10 mouse cellular contexts compared by ENCODE assay signal in genomic region chr10:62242896-62243295, GRCm38 (mm10). TPM values are rescaled to one million over a fixed set of nuclear protein-coding genes. Genes with fewer than 3 reads are reported as not detected.
A peak's percentile ranks its signal among the peaks of the same experiment; 100 is the strongest.
DNase-seq lines count a peak whose midpoint lies in the region; ATAC-seq and TF ChIP-seq lines count a peak whose summit lies in the region.
"Had no signal": no experiment of that assay in that cellular context is flagged by ENCODE, and none has a peak within 500 bp of the region (broad histone marks: within the 10 kb centered on the region; RNA-seq: fewer than 3 reads in every experiment).

No protein-coding gene starts in this region.

- no peak for TF ChIP-seq EP300 in liver, postnatal 0 days (IDR thresholded peaks at IDR 0.05; ENCODE audit: low read depth)

- H3K27ac ChIP-seq in liver, postnatal 0 days (ENCODE audit: low read depth): no peak overlapping the region

- peak; percentile 79 for TF ChIP-seq CTCF in liver, postnatal 0 days (IDR thresholded peaks at IDR 0.05; ENCODE audit: low read depth)

- WGBS in liver, postnatal 0 days (ENCODE audit: insufficient replicate concordance): 47% methylated on average over 13 of the region's 13 CpGs

- no peak overlapping the region for H3K4me3 ChIP-seq in liver, postnatal 0 days (ENCODE audit: low read depth, low read length)
- H3K4me3 ChIP-seq: megakaryocyte, embryonic 14.5 days had no signal

- no peaks in the 10 kb centered on the region for H3K4me1 ChIP-seq in liver, postnatal 0 days (ENCODE audit: insufficient read depth)

- ATAC-seq in liver, postnatal 0 days: peak; percentile 50; the same call in 1 of the 2 replicates

- H3K36me3 ChIP-seq in liver, postnatal 0 days (replicated peaks; ENCODE audit: insufficient read depth, low read length): no peaks in the 10 kb centered on the region
- no peaks in the 10 kb centered on the region for H3K36me3 ChIP-seq in splenic B cell, adult 2 months (ENCODE audit: control insufficient read depth, insufficient read depth, low read length, poor library complexity, severe bottlenecking)

- no peak overlapping the region for H3K4me2 ChIP-seq in liver, postnatal 0 days (ENCODE audit: low read depth, low read length)

- DNase-seq in adrenal gland, adult (ENCODE audit: inconsistent age in 2 of 2, low spot score in 1 of 2): peak; percentile 45 to 87
- DNase-seq in adrenal gland, postnatal 25 days: no peak
- DNase-seq in right cerebral cortex, adult 2 months (ENCODE audit: low spot score in 2 of 2): peak; percentile 43 to 71
- no peak for DNase-seq in right cerebral cortex, postnatal 25 days
- DNase-seq in embryo, embryonic 11 days: peak; percentile 68
- peak; percentile 61 for DNase-seq in kidney, adult 18-20 months
- DNase-seq in liver, postnatal 0 days: peak; percentile 31
- peak; percentile 40 for DNase-seq in splenic B cell, adult 2 months (ENCODE audit: low read depth, low spot score)

- H3K27me3 ChIP-seq in liver, postnatal 0 days (ENCODE audit: insufficient read depth, low read length): peaks cover 3% of the 10 kb centered on the region; the same call in 1 of the 2 replicates
- no peaks in the 10 kb centered on the region for H3K27me3 ChIP-seq in splenic B cell, adult 2 months (ENCODE audit: control insufficient read depth, insufficient read depth, low read length, poor library complexity, severe bottlenecking)

- H3K9ac ChIP-seq in liver, postnatal 0 days (replicated peaks): no peak overlapping the region

- no peaks in the 10 kb centered on the region for H3K9me3 ChIP-seq in liver, postnatal 0 days (ENCODE audit: low read length)

RNA-seq across cellular contexts. Expression of gene Tacr2, which starts 9.3 kb away (rescaled TPM):
- total RNA-seq in adrenal gland, postnatal 25 days (2021): 36.1 and 52.0 TPM in 2 replicates
- polyA plus RNA-seq in liver, postnatal 0 days (2015; fragmentation: Nextera tagmentation; extraction: Ambion mirVana): not detected in 2 replicates
- total RNA-seq: gastrocnemius, postnatal 4 days had no signal

RNA-seq across cellular contexts. Expression of gene Tspan15, which starts 11.8 kb away (rescaled TPM):
- 22.1 and 31.0 TPM in 2 replicates for total RNA-seq in adrenal gland, postnatal 25 days (2021)
- polyA plus RNA-seq in liver, postnatal 0 days (2015; fragmentation: Nextera tagmentation; extraction: Ambion mirVana): 11.5 and 13.0 TPM in 2 replicates

Comparison
In these comparisons a context has a peak if more than half of its experiments do, and no peak if none do; other contexts are left out.
1. DNase-seq: peak in adrenal gland, adult (2 of 2), right cerebral cortex, adult 2 months (2 of 2), embryo, embryonic 11 days (single experiment), kidney, adult 18-20 months (single experiment), liver, postnatal 0 days (single experiment) and splenic B cell, adult 2 months (single experiment); none in adrenal gland, postnatal 25 days (single experiment) and right cerebral cortex, postnatal 25 days (single experiment).